Mouse (Mus musculus) lung, embryonic 14.5 days (tissue): ENCODE data around the gene Wasl. TPM values are rescaled to one million over a fixed set of nuclear protein-coding genes. Genes with fewer than 3 reads are reported as not detected.
A peak's percentile ranks its signal among the peaks of the same experiment; 100 is the strongest.

Experiments used
- ATAC-seq: fragments of 200-750 bp; cut with Nextera tagmentation; 2 replicates; pipeline ENCODE4 v1.8.0; 2017; ENCODE audit warnings: mild to moderate bottlenecking, moderate TSS enrichment, moderate library complexity; ENCODE audit not compliant: insufficient read depth
- DNase-seq: peaks from one replicate; pipeline ENCODE4 v3.0.0-alpha.2; 2015
- H3K27ac ChIP-seq: fragments of 300-500 bp; sonication (generic); 2 replicates; pipeline ENCODE4 v1.5.1; 2014; ENCODE audit warnings: low read depth, mild to moderate bottlenecking, moderate library complexity
- H3K27me3 ChIP-seq: fragments of 300-500 bp; sonication (generic); 2 replicates; pipeline ENCODE4 v1.6.1; 2014; ENCODE audit warnings: low read length, control low read depth; ENCODE audit not compliant: insufficient read depth
- H3K36me3 ChIP-seq: fragments of 300-500 bp; sonication (generic); 2 replicates; pipeline ENCODE4 v1.6.1; 2014; ENCODE audit warnings: control low read depth; ENCODE audit not compliant: insufficient read depth
- H3K4me1 ChIP-seq: fragments of 300-500 bp; sonication (generic); 2 replicates; pipeline ENCODE4 v1.6.1; 2014; ENCODE audit warnings: antibody characterized with exemption, control low read depth; ENCODE audit not compliant: insufficient read depth
- H3K4me2 ChIP-seq: fragments of 300-500 bp; sonication (generic); 2 replicates; pipeline ENCODE4 v1.6.1; 2014; ENCODE audit warnings: mild to moderate bottlenecking
- H3K4me3 ChIP-seq: fragments of 300-500 bp; sonication (generic); 2 replicates; pipeline ENCODE4 v1.5.1; 2014; ENCODE audit warnings: low read depth, low read length
- H3K9ac ChIP-seq: fragments of 300-500 bp; sonication (generic); 2 replicates; pipeline ENCODE4 v1.6.1; 2014
- H3K9me3 ChIP-seq: fragments of 300-500 bp; sonication (generic); 2 replicates; pipeline ENCODE4 v1.6.1; 2016; ENCODE audit warnings: low read depth, low read length, control low read depth
- CTCF ChIP-seq: IDR thresholded peaks from 2 replicates; pipeline ENCODE4 v1.5.1; 2016; ENCODE audit warnings: antibody characterized with exemption, low read depth
- WGBS: fragments of 180-500 bp; shearing (Covaris S2); extraction: QIAGEN DNeasy Blood & Tissue Kit; methylation state at CpG from one replicate; pipeline ENCODE4 v1.1.7; 2014; 5-methylcytosine and 5-hydroxymethylcytosine counted together
- polyA plus RNA-seq: library from polyadenylated mRNA; unstranded; fragments of >200 nt; fragmentation: Nextera tagmentation; extraction: Ambion mirVana; gene quantifications from 2 replicates; pipeline ENCODE4 v1.2.1, GENCODE M21; 2014

Gene Wasl
- polyA plus RNA-seq, 1 experiment from 2014 or later, result 65.2 TPM

GRCm38 (mm10) chr6:24599179-24599578, 65.6 kb downstream of the Wasl start:
- Histone ChIP-seq H3K27ac (no peak overlapping the region), H3K4me1 (no peaks in the 10 kb centered on the region), H3K9me3 (no peaks in the 10 kb centered on the region), H3K36me3 (no peaks in the 10 kb centered on the region), H3K4me2 (no peak overlapping the region), H3K27me3 (no peaks in the 10 kb centered on the region), H3K4me3 (no peak overlapping the region), H3K9ac (no peak overlapping the region)
- DNase-seq, result no peak
- no peak for ATAC-seq
- 92% methylated on average over 6 of the region's 6 CpGs for WGBS
- no peak for TF ChIP-seq CTCF

GRCm38 (mm10) chr6:24597500-24597899, 67.3 kb downstream of the Wasl start, which contains the start of gene Lmod2:
Lmod2 (plus strand) TSS chr6:24597762.
- Histone ChIP-seq H3K27me3 (no peaks in the 10 kb centered on the region), H3K27ac (peak within 1 kb of the TSS; percentile 20; the same call in 1 of the 2 replicates), H3K36me3 (no peaks in the 10 kb centered on the region), H3K4me1 (no peaks in the 10 kb centered on the region), H3K4me2 (no peak within 1 kb of the TSS), H3K4me3 (no peak within 1 kb of the TSS; the same call in 1 of the 2 replicates), H3K9ac (no peak within 1 kb of the TSS), H3K9me3 (no peaks in the 10 kb centered on the region)
- no peak for TF ChIP-seq CTCF
- ATAC-seq (peak; percentile 48; the same call in 1 of the 2 replicates), DNase-seq (no peak)
- WGBS, result 52% methylated on average over 10 of the region's 10 CpGs

DNA sequence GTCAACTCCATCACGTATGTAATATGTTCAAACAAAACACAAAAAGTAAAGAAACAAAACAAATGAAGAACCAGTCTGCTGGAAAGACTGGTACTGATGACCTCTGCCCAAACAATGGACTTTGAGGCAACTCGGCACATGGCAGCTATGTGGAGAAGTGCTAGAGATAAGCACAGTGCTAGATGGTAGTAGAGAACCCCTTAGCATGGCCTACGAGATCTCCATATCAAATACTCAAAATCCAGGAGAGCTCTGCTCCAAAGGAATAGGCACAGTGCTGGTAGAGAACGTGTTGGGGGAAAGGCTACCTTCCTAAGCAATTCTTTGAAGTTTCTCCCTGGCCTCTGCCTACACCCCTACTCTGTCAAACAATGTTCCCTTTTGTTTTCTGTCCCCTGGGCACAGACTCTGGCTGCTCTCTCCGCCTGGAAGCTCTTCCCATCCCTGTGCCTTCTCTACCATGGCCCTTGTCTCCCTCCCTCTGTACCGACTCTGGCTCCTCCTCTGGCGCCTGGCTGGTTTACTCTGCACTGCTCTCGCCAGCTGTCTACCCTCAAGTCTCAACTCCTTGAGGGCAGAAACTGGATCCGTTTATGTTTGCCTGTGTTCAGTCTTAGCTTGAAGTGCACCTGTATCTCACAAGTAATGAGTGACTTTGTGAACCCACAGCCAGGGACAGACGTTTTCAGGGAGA, 73.1 kb downstream of the Wasl start:
- peak; percentile 92 for ATAC-seq
- Histone ChIP-seq H3K9ac (no peak overlapping the region), H3K9me3 (no peaks in the 10 kb centered on the region), H3K4me1 (0 out of 2 replicates have a peak, but pooled peaks cover 5% of the 10 kb centered on the region), H3K36me3 (no peaks in the 10 kb centered on the region), H3K4me2 (no peak overlapping the region), H3K4me3 (no peak overlapping the region), H3K27ac (peak overlapping the region; percentile 40; the same call in 1 of the 2 replicates), H3K27me3 (no peaks in the 10 kb centered on the region)
- WGBS, result 21% methylated on average over 10 of the region's 10 CpGs
- peak; percentile 70 for DNase-seq
- no peak for TF ChIP-seq CTCF

DNA sequence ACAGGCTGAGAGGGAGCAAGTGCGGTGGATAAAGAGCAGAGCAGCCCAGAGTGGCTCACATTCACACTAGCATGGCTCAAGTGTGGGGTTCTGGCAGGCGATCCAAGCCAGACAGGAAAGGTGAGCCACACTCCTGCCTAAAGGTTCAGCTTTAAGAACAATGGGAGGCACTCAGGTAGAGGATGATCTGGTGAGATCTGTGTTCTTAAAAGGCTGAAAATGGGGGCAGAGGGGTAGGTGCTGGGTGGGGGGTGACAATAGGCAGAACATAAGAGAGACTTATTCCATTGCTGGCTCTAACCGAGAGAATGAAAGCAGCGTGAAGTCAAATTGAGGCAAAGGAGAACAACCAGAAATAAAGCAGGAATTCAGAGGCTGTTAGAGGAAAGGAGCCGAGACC, 74.5 kb downstream of the Wasl start:
- Histone ChIP-seq H3K4me2 (no peak overlapping the region), H3K9ac (no peak overlapping the region), H3K4me3 (no peak overlapping the region), H3K36me3 (no peaks in the 10 kb centered on the region), H3K27ac (0 out of 2 replicates have a peak overlapping the region, but pooled peaks have one; percentile 36), H3K9me3 (no peaks in the 10 kb centered on the region), H3K27me3 (no peaks in the 10 kb centered on the region), H3K4me1 (0 out of 2 replicates have a peak, but pooled peaks cover 13% of the 10 kb centered on the region)
- ATAC-seq (no peak), DNase-seq (no peak)
- 67% methylated on average over 5 of the region's 5 CpGs for WGBS
- TF ChIP-seq CTCF, result no peak

DNA sequence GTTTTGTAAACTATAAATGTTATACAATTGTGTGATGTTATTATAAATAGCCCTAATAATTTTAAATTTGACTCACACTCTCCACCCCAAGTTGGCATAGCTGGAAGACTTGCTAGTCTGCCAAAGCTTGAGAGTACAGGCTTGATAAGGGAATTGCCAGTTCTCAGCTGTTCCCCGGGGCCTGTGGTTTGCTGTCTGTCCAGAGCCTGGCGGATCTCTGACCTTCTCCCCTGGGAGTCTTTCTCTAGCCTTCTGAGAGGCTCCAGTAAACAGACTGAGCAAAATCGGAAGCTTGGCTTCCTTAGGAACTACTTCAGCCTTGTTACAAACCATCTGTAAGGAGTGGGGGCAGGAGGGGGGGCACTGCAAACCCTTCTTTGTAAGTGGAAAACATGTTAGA, 77.9 kb downstream of the Wasl start:
- 8% methylated on average over 3 of the region's 3 CpGs for WGBS
- no peak overlapping the region for H3K4me2 ChIP-seq

DNA sequence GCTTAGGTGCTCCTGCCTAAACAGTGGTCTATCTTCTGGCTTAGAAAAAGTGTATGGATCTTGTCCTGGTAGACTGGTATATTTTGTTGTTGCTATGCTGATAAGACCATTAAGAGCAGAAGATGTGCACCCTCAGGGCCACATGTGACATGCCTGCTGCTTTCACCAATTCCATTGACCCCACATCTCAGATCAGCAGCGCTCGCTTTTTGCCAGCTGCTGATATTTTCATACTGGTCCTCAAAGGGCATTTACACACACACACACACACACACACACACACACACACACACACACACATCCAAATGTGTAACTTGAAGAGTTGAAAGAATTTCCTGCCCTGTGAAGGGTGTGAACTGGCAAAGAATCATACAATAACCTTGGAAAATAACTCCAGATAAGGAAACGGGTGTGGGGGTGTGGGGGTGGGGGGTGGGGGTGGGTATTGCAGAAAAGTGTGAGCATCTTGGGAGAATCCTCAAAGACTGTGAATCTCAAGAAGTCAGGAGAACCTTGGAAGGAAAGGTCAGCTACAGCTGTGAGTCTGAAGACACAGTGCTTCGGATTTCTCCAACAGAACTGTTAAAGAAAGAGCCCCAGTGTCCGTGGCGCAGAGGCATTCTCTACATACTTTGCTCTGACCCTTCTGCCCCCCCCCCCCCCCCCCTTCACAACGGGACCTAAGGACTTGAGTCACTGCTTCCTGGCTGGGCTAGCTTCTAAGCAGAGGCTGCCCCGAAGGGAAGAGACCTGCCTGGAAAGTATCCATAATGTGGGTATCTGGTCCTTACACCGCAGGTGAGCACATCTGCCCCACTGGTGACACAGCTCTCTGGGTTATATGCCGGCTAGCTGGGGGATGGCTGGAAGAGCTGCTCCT, 79.1 kb downstream of the Wasl start:
- peak; percentile 73 for ATAC-seq
- H3K9me3 ChIP-seq, result no peaks in the 10 kb centered on the region
- WGBS, result 17% methylated on average over 9 of the region's 10 CpGs
- no peak overlapping the region for H3K9ac ChIP-seq
- TF ChIP-seq CTCF, result no peak
- H3K4me1 ChIP-seq, result 0 out of 2 replicates have a peak, but pooled peaks cover 8% of the 10 kb centered on the region
- H3K27me3 ChIP-seq, result no peaks in the 10 kb centered on the region
- H3K4me2 ChIP-seq, result 0 out of 2 replicates have a peak overlapping the region, but pooled peaks have one; percentile 4
- H3K27ac ChIP-seq, result peak overlapping the region; percentile 56; the same call in 1 of the 2 replicates
- no peak overlapping the region for H3K4me3 ChIP-seq
- no peaks in the 10 kb centered on the region for H3K36me3 ChIP-seq
- DNase-seq, result peak; percentile 32

More for the DNA sequence above, 77.9 kb downstream of the Wasl start:
- H3K4me3 ChIP-seq, result no peak overlapping the region
- TF ChIP-seq CTCF, result no peak
- no peaks in the 10 kb centered on the region for H3K36me3 ChIP-seq
- ATAC-seq, result peak; percentile 37; the same call in 1 of the 2 replicates
- 0 out of 2 replicates have a peak, but pooled peaks cover 13% of the 10 kb centered on the region for H3K4me1 ChIP-seq
- H3K27ac ChIP-seq, result no peak overlapping the region
- H3K9ac ChIP-seq, result no peak overlapping the region
- no peaks in the 10 kb centered on the region for H3K9me3 ChIP-seq
- H3K27me3 ChIP-seq, result no peaks in the 10 kb centered on the region
- peak; percentile 73 for DNase-seq

DNA sequence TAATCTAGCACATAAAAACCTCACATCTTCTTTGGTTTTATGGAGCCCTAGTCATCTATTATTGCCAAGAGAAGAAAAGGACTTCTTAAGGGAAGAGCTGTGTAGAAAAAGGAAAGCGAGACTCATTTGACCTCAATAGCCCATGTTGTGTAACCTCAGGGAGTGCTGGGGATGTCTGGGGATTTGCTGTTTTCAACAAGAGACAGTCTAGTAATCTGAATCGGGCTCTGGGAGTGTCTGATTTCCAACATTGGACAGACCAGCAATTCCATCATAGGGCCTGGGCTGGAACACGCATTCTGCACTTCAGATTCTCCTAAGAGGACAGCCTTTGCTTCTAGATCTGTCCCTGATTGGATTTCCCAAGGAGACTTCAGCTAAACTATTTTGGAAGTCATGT, 81.4 kb downstream of the Wasl start:
- Histone ChIP-seq H3K27ac (no peak overlapping the region), H3K4me1 (0 out of 2 replicates have a peak, but pooled peaks cover 8% of the 10 kb centered on the region), H3K9ac (no peak overlapping the region), H3K4me3 (no peak overlapping the region), H3K36me3 (no peaks in the 10 kb centered on the region), H3K27me3 (no peaks in the 10 kb centered on the region), H3K4me2 (no peak overlapping the region), H3K9me3 (no peaks in the 10 kb centered on the region)
- DNase-seq (no peak), ATAC-seq (no peak)
- 72% methylated on average over 3 of the region's 3 CpGs for WGBS
- TF ChIP-seq CTCF, result no peak
